Mouse (Mus musculus): ENCODE measurements around the gene Gm20708.

Gm20708 gene

DNA sequence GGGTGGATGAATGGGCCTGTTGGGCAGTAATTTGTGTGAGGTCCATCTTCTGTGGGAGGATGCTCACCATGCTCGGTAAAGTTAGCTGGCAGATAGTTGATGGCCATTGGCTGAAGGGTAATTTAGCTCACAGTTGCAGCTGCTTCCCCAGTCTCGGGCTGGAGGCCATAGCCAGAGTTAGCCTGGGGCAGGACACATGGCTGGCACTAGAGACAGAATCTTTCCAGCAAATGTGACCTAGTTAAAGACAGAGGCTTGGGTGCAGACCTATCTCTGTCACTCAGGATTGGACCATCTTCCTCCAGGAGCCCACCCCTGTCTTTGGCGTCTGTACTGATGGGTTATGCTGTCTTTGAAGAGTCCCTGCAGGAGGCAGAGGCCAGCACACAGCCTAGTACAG, 48.9 kb downstream of the Gm20708 start:
- intact Hi-C loops (cut with DNase I), result no loop called here

DNA sequence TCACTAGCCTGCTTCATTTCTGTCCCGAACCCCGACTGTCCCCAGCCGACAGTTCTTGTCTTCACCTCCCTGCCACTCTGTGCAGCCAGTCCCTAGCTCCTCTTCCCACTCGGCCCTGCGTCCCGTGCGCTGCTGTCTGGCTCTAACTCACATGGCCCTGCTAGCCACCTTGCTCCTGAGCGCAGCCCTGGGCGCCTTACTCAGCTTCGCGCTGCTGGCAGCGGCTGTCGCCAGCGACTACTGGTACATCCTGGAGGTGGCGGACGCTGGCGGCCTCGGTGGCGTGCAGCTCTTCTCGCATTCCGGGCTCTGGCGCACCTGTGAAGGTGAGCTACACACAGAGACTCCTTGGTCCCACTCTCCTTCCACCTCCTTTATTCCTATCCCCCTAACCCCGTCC, 51.1 kb downstream of the Gm20708 start, which contains the start of gene Tmem235:
Tmem235 (plus strand) TSS at position 152 of the 400 bp plus-strand sequence.
- intact Hi-C loops (cut with DNase I), result no loop called here

DNA sequence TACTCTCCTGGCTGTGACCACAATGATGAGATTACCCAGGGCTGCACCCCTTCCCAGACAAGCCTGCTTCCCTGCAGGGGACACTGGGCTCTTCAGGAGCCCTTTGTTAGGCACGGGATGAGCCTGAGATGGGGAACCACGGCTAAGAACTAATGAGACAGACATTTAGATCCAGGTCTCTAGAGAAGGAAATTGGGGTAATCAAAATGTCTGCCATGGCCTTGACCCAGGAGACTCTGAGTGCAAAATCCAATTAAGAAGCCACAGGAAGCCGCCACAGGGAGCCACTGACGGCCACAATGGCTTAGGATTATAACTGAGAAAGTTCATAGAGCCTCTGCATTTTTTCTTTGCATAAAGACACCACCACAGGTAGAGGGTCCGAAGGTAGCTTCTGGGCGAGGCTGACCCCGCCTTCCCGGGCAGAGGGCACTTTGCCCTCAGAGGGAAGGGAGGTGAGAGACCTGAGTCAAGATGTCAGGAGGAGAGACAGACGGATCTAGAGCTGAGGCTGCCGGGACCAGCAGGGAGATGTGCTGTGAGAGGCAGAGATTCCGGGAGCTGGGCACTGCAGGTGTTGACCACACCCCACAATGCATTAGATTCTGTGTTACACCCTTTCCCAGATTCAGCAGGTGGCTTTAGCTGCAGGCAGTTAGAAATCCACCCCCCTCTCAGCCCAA, 53.8 kb downstream of the Gm20708 start:
- intact Hi-C loops (cut with DNase I), result no loop called here

DNA sequence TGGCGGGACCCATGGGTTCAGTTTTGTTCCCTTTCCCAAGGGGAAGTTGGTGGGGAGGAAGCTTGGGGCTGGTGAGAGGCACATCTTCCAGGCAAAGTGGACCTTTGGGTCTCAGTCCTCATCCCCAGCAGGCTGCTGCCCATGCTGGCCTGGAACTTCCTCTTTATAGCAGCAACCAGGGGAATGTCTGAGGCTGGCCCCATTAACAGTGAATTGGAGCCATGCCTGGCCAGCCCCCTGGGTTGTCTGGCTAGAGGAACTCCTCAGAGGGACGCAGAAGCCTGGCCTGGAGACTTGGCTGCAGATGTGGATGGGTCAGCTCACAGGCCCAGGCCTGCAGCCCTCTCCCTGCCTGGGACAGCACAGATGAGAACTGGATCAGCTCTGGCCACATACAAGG, 55.3 kb downstream of the Gm20708 start:
- intact Hi-C loops (cut with DNase I), result no loop called here

DNA sequence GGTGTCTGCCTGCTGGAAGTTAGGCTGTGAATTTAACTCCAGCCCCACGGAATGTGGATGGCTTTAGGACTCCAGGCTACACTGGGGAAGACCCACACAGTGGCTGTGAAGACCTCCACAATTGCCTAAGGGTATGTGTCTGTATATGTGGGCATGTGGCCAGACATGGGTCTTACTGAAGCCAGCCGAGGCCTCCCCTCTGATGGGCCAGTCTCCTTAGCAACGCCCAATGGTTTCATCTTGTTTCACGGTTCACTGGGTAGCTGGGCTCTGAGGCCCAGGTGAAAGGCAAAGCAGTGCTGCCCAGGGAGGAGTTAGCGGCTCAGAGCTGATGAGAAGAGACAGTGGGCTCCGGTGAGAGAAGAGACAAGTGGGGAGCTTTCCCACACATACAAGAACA, 56.5 kb downstream of the Gm20708 start:
- intact Hi-C loops (cut with DNase I), result no loop called here

DNA sequence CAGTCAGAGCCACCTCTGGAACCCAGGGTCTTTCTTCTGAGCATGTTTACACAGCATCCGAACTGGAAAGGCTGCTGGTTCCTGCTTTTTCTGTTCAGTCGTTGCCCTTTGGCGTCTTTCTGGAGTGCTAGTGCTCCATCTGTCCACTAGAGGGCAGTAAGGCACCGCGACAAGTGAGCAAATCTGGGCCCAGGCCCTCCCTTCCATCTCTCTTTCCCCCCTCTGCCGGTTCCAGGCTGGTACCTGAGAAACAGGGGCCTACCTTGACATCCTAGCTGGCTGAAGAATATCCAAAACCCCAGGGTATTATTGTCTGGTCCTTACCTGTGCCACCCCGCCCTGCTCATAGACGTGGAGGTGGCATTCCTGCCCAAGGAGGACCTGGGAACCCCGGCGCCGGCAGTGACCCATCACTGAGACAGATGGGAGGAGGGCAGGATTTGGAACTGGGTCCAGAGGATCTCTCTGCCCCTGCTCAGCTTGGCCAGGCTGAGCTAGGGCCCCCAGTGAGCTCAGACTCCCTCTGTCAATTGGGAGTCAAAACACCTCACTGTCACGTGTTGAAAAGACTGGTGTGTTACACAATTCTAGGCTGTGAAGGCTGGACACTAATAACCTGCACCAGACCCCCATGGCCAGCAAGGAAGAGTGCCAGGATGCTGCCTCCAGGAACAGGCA, 61.4 kb downstream of the Gm20708 start:
- intact Hi-C loops (cut with DNase I), result loop anchor here (2.0 to 10.0 kb wide), 5 partner anchors 41 to 344 kb away; partner anchors contain the start of gene Socs3

DNA sequence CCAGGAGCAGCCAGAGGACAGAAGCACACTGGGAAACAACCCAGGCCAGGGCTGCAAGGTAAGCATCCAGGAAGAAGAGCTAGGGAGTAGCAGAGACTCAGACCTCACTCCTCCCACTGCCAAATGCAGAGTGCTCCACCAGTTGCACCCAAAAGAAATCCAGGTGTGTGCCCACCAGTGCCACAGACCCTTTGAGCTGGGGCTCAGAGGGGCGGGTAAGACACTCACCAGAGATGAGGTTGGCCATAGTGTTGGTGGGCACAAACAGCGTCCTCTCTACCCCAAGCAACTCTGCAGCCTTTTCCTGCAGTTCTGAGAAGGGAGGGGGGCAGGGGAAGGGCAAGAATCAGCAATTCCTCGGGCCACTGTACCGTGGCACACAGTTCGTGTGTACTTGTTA, 61.9 kb downstream of the Gm20708 start:
- intact Hi-C loops (cut with DNase I), result loop anchor here (2.0 to 10.0 kb wide), 5 partner anchors 41 to 343 kb away; partner anchors contain the start of gene Socs3

DNA sequence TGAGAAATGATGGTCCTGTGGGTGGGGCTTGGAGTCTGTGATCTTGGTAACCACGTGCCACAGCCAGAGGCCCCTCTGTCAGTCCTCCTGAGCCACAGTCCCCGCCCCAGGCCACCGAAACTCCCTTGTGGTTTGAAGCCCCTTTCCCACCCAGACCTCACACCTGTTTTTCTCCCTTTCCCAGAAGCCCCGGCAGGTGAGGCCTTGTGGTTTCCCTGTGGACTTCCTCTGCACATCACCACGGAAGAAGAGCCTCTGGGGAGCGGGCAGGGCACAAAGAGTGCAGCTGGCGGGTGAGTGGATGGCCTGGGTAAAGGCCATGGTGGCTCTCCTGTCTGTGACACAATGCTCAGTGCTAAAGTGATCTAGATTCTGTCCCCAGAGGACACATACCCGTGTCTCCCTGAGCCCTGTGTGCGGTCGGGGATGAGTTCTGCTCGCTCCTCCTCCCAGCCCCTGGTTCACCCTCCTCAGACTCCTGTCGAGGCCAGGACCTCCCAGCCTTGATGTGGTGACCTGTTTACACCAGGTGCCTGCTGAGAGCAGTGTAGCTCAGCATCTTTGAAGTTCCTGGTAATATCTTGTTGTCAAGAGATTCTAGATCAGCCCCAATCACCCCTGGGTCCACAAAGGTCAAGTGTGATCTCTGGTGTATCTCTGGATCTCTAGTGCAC, 62.6 kb downstream of the Gm20708 start:
- intact Hi-C loops (cut with DNase I), result loop anchor here (2.0 to 10.0 kb wide), 5 partner anchors 40 to 343 kb away; partner anchors contain the start of gene Socs3

DNA sequence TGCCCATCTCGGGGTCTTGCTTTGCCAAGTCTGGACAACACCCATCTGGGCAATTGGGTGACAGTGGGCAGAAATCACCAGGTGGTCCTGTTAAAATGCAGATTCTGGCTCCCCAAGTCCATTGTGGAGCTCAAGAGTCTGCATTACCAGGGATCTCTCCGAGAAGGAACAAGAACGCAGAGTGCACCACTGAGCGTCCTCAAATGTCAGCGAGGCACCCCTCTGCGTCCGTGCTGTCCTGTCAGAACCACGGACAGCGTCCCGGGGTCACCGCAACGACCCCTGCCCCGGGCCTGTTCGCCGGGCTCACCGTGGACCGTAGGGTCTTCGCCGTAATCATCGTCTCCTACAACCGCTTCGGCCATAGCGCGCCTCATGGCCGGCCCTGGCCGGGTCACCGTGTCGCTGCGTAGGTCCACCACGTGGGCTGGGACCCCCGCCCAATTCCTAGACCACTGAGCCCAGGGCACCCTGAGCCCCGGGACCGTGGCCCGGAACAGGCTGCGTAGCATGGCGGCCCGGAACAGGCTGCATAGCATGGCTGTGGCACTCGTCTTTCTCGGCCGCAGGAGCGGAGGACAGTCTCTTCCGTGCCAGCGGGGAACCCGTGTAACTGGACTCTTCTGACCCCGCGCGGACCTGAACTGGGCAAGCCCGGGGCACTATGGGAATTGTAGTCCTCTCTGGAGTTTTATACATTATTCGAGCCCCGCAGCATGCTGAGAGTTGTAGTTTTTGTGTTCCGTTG, 63.6 kb downstream of the Gm20708 start, which contains the start of gene Tha1:
Tha1 (minus strand) TSS at position 621 of the 748 bp plus-strand sequence.
- intact Hi-C loops (cut with DNase I), result loop anchor here (5.0 to 10.0 kb wide), 4 partner anchors 39 to 342 kb away; partner anchors contain the start of gene Socs3

DNA sequence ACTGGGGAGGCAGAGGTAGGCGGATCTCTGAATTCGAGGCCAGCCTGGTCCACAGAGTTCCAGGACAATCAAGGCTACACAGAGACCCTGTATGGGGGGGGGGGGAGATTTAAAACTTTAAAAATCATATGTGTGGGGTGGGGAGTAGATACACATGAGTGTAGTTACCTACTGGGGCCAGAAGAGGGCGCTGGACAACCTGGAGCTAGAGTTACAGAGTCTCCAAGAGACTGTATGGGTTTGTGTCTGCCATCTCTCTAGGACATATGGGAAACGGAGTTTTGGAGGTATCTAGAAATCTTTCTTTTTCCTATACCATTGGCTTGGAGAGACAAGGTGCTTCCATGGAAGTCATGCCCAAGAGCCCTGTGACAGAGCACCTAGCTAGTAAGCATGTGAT, 65.0 kb downstream of the Gm20708 start:
- intact Hi-C loops (cut with DNase I), result loop anchor here (5.0 to 10.0 kb wide), 4 partner anchors 38 to 340 kb away; partner anchors contain the start of gene Socs3

DNA sequence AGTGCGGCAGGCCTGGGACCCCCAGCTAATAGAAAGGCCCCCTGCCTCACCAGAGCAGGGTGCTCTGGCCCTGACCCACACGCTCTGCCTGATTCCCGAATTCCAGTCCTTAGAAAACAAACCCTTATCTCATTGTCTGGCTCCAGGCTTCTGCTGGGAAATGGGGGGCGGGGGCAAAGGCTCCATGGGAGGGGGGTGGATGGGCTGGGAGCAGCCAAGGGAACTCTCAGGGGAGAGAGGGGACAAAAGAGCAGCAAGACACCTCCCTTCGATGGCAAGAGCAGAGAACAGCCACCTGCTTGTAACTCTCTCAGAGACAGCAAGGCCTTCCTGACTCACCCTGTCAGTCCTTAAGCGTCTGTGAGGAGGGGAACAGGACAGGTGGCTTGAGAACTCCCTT, 66.2 kb downstream of the Gm20708 start:
- intact Hi-C loops (cut with DNase I), result loop anchor here (10.0 kb wide), 1 partner anchor 339 kb away; no protein-coding TSS in a partner anchor

DNA sequence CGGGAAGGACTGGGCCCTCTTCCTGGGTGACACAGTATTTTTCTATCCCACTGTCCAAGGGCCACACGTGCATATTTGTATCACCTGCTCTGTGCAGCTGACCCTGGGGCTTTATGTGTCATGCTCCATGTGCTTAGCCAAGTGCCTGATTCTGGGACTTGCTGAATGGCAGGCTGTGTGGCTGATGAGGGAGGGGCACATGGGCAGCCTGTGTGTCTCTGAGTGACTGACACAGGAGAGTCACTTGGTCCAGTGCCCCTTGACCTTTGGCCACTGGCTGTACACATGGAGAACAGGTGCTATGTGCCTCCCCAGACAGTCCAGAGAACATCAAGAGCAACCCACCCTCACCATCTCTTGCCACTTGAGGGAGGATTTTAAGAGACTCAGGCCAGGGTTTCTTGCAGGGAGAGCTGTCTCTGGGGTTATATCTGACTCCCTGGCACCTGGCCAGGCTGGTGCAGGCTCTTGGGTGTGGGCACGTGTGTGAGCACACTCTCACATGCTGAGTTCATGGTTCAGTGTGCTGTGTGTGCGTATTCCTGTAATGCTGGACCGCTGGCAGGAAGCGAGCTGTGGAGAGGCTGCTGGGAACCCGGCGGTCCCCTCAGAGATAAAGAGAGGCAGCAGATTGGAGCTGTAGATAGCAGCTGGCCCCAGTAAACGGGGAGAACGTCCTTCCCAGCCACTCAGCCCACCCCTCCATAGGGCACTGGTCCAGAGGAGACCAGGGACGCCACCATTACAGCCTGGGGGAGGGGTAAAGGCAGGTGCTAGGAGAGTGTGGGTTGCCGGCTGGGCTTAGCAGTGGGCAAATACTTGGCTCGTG, 68.7 kb downstream of the Gm20708 start:
- intact Hi-C loops (cut with DNase I), result loop anchor here (10.0 kb wide), 1 partner anchor 337 kb away; no protein-coding TSS in a partner anchor

DNA sequence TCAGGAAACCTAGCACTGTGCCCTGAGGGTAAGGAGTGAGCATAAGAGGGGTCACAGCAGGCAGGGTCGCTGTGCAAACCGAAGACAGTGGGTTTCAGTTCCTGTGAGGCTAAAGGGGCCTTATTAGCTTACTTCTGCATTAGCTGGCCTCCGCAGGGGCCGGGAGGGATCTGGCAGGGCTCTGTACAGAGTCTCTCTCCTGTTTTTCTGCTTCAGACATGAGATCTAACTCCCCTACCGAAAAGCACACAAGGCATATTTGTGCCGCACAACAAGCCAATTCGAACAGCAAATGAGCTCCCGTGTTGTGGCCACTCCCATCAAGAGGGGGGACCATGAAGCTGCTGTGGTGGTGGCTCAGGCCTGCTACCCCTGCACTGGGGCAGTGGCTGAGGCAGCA, 69.4 kb downstream of the Gm20708 start:
- intact Hi-C loops (cut with DNase I), result loop anchor here (10.0 kb wide), 1 partner anchor 336 kb away; no protein-coding TSS in a partner anchor

DNA sequence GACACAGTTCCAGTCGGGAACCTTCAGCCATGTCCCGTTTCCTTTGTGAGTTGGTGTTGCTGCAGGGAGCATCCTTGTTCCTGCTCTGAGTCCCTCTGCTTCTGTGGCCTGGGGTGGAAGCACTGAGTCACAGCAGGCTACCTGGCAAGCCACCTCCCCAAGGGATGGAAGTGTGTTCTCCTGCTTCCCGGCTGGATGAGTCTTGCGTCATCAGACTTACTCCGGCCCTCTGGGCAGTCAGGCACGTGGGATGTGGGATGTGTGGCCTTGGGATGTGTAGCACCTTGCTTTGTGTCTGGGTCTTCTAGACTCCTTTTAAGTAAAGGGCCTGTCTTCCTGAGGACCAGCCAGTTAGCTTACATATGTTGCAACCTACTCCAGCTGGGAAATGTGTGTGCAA, 70.2 kb downstream of the Gm20708 start:
- intact Hi-C loops (cut with DNase I), result loop anchor here (10.0 kb wide), 1 partner anchor 335 kb away; no protein-coding TSS in a partner anchor

DNA sequence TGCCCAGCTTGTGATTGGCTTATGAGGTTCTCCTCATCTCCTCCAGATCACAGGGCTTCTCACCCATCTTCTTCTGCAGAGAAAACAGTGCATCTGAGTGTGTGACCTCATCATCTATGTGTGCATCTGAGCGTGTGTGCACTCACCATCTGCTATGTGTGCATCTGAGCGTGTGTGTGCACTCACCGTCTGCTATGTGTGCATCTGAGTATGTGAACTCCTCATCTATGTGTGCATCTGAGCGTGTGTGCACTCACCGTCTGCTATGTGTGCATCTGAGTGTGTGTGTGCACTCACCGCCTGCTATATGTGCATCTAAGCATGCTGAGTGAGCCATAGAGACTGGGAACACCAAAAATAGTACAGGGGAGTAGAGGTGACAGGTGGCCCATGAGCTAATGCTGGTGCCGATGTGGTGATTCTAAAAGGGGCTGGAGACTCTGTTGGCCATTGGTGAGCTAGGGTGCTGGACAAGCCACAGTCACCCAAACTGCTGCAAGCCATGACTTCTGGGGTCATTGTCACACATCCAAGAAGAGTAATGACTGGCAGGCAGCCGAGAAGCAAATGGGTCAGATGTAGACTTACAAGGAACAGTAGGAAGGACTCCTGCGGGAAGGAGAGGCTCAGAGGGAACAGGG, 71.0 kb downstream of the Gm20708 start:
- intact Hi-C loops (cut with DNase I), result no loop called here

DNA sequence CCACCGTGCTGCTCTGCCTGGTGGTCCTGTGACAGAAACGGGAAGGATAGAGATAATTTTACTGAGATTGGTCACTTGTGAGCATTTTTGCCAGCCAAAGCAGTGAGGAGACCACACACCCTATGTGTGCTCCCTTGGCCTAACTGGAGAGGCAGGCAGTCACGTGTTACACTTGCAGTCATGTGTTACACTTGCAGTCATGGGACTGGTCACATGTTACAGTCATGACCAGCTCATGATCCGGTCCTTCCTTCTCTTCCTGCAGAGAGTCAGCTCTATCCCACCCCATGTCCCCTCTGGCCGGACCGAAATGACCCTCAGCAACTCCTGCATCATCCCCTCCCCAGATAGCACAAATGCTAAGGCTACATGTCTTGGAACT, 71.5 kb downstream of the Gm20708 start:
- intact Hi-C loops (cut with DNase I), result no loop called here

DNA sequence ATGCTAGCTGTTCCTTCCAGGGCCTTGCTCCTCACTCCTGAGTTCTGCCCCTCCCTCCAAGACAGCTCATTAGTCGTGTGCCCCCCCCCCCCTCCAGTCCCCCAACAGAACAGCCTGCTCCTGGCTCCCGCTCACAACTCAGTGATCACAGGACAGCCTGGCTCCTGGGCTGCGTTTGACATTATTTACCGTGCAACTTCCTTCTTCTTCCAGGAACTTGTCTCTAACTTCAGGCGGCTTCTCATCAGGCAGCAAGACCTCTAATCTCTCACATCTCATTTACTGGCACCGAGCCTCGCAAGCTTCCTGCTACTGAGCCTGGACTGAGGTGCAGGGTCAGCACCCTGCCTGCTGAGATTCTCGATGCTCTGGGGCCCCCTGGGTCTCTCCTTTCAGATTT, 72.3 kb downstream of the Gm20708 start:
- intact Hi-C loops (cut with DNase I), result no loop called here

DNA sequence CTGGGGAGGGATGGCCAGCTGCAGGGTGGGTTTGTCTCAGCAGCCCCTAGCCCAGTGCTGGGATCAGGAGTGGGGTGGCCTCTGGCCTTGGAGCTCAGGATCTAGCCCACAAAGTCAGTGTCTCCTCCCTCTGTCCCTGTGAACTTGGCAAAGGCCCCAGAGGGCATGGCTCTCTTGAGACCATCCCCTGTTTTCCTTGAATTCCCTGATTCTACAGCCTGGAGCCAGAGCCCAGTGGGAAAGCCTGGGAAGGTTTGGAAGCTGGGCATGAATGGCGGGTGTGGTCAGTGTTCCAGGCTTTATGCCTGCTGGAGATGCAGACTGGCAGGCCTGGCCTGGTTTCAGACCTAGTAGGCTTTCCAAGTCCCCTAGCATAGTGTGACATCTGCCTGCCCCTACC, 72.7 kb downstream of the Gm20708 start:
- intact Hi-C loops (cut with DNase I), result no loop called here

DNA sequence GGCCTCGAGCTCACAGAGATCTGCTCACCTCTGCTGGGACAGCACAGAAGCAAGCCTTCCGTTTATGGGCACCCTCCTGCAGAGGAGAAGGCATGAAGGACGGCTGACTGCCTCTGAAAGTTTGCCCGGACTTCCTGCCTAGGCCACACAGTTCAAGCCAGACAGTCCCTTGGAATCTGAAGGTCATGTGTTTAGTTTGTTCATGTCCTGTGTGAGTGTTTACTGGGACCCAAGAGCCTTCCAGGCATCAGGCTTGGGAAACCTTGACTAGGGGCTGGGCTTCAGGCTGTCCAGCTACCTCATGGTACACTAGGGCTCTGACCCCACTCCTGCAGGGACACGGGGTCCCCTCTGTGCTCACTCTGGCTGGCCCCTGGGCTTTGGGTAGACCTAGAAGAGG, 76.5 kb downstream of the Gm20708 start:
- intact Hi-C loops (cut with DNase I), result no loop called here
